Mouse (Mus musculus) brain, embryonic 14.5 days (tissue): ENCODE measurements at regions not wholly inside any gene's neighbourhood (a gene's known extent, or its start where the extent isn't known, plus 50 kb on each side); places are given as distances from the start of the nearest gene placed in this dataset.

Experiments used
- DNase-seq: peaks from one replicate; pipeline ENCODE4 v3.0.0-alpha.2; 2011; ENCODE audit warnings: low read depth
- CTCF ChIP-seq: fragments of 200-500 bp; IDR thresholded peaks from 2 replicates; pipeline ENCODE4 v1.5.1; 2012; ENCODE audit warnings: inconsistent platforms, mild to moderate bottlenecking, moderate library complexity, borderline replicate concordance; ENCODE audit not compliant: insufficient read depth, insufficient read length; ENCODE audit errors: extremely low read depth
- POLR2A ChIP-seq: fragments of 200-500 bp; IDR thresholded peaks from 2 replicates; pipeline ENCODE4 v1.6.1; 2012; ENCODE audit warnings: mild to moderate bottlenecking, inconsistent platforms, borderline replicate concordance; ENCODE audit not compliant: poor library complexity, insufficient read depth, insufficient read length, severe bottlenecking; ENCODE audit errors: extremely low read depth

DNA sequence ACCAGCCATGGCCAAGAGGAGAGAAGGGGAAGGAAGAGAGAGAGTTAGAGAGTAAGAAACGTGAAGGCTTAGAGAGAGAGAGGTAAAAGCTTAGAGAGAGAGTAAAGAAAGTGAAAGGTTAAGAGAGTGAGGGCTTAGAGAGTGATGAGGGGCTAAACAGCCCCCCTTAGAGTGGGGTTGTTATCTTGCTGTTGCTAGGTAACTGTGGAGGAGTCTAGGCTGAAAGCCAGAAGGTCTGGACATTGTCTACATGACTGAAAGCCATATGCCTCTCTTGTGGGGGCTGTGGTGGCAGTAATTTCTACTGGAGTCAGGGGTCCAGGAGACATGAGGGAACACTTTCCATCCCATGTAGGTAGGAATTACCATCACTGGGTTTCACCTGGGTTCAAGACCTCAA lies 542.6 kb upstream of the Gprin3 start:
- TF ChIP-seq POLR2A = no peak
- no peak for TF ChIP-seq CTCF

DNA sequence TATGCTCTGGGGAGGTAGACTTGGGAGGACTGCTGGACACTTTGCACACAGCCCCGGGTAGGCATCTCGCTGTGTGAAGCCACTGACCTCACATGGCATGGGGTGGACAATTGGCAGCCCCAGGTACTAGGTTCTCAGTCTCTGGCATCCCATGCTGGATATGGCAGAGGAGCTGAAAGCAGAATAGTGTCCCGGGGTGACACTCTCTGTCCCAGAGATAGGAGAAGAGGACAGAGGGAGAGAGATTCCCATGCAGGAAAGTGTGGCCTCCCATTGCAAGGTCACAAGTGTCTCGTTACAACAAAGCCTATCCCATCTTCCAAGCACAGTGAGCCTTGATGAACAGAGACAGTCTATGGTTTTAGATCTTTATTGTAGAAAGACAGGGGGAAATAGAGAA lies 542.1 kb upstream of the Gprin3 start:
- TF ChIP-seq CTCF (no peak), POLR2A (no peak)
- no peak for DNase-seq

More for the DNA sequence above, 542.6 kb upstream of the Gprin3 start:
- no peak for DNase-seq

DNA sequence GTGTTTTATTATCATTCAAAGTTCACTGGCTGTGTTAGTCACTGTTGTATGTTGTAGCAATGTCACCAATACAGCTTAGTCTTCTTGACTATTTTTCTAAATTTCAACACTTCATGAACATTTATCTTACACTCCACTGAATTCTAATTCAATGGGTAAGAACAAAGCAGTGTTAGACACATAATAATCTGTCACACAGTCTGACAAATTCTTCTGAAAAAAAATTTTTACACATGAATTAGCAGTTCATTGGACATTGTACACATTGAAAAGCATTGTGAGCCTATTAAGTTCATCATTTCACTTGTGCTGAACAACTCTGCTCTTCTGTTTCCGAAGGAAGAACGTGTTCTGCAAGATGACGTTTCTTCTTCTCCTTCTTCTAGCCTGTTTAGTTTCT lies 509.0 kb upstream of the Gprin3 start:
- DNase-seq = peak; percentile 3
- no peak for TF ChIP-seq POLR2A
- TF ChIP-seq CTCF = no peak

DNA sequence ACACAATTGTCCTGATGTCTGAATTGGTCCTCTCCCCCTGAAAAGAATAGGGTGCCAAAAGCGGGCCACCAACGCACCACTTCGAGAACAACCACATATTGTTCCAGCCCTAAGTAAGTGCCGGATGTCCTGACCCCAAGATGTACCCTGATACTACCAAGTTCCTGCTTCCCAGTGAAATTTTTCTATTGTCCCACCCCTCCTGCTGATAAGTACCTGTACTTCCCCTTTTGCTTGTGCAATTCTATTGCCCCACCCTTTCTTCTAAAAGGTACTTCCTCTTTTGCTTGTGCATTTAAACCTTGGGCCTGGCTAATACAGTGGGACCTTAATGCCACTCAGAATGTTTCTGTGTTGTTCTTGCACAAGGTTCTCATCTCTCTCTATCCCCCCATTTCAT lies 473.7 kb upstream of the Gprin3 start:
- DNase-seq = no peak
- TF ChIP-seq CTCF (no peak), POLR2A (no peak)
